Mouse (Mus musculus) embryonic facial prominence, embryonic 10.5 days (tissue): ENCODE results near the gene Ifitm10. TPM values are rescaled to one million over a fixed set of nuclear protein-coding genes. Genes with fewer than 3 reads are reported as not detected.
A peak's percentile ranks its signal among the peaks of the same experiment; 100 is the strongest.
"Not testable (repeated sequence)": the region's sequence is repeated elsewhere in the genome, so short reads cannot be mapped to it uniquely, and the experiment has no call there.

Experiments
- DNase-seq: peaks from one replicate; pipeline ENCODE4 v3.0.0-alpha.2; 2017; ENCODE audit warnings: low spot score
- H3K27ac ChIP-seq: fragments of 300-500 bp; sonication (generic); replicated peaks from 2 replicates; pipeline ENCODE4 v1.5.1; 2016; ENCODE audit warnings: mild to moderate bottlenecking
- H3K27me3 ChIP-seq: fragments of 300-500 bp; sonication (generic); replicated peaks from 2 replicates; pipeline ENCODE4 v1.6.1; 2016; ENCODE audit warnings: low read depth, mild to moderate bottlenecking; ENCODE audit not compliant: poor library complexity, severe bottlenecking
- H3K36me3 ChIP-seq: fragments of 300-500 bp; sonication (generic); replicated peaks from 2 replicates; pipeline ENCODE4 v1.6.1; 2016; ENCODE audit warnings: mild to moderate bottlenecking, moderate library complexity
- H3K4me1 ChIP-seq: fragments of 300-500 bp; sonication (generic); 2 replicates; pipeline ENCODE4 v1.6.1; 2016
- H3K4me3 ChIP-seq: fragments of 300-500 bp; sonication (generic); 2 replicates; pipeline ENCODE4 v1.5.1; 2016; ENCODE audit warnings: mild to moderate bottlenecking, moderate library complexity
- H3K9me3 ChIP-seq: fragments of 300-500 bp; sonication (generic); 2 replicates; pipeline ENCODE4 v1.6.1; 2016; ENCODE audit warnings: mild to moderate bottlenecking
- WGBS: fragments of 180-500 bp; shearing (Covaris S2); methylation state at CpG from one replicate; pipeline ENCODE4 v1.1.7; 2016; 5-methylcytosine and 5-hydroxymethylcytosine counted together
- polyA plus RNA-seq: library from polyadenylated mRNA; unstranded; fragments of >200 nt; fragmentation: Nextera tagmentation; extraction: Ambion mirVana; gene quantifications from 2 replicates; pipeline ENCODE4 v1.2.1, GENCODE M21; 2016

The Ifitm10 gene
- polyA plus RNA-seq, 1 experiment from 2014 or later, result 2.2 TPM

DNA sequence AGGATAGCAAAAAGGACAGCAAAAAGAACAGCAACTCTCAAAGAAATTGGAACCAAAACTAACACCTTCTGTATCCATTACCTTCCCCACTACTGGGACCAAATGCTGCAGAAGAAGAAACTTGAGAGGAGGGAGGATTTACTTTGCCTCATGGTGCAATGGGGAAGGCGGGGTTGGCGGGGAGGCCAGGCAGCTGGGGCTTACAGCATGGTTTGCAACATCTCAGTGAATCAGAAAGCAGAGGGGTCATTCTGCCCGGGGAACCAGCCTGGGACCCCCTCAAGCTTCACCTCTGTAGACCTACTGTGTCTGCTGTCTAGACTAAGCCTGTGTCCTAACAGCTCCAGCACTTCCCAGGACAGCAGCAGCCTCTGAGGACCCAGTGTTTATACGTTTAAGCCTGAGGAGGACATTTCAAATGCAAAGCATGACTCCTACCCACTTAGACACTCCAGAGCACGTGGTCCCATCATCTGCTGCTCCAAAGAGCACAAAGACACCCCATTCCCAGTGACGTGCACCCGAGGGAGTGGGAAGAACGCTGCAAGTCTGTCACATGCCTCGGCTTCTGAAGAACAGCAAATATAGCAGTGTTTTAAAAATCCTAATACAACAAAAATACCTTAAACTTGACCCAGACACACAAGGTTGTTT is 24.1 kb downstream of the Ifitm10 start:
- Histone ChIP-seq H3K9me3 (no peaks in the 10 kb centered on the region), H3K4me1 (peaks cover 12% of the 10 kb centered on the region), H3K27me3 (no peaks in the 10 kb centered on the region), H3K4me3 (no peak overlapping the region), H3K27ac (peak overlapping the region; percentile 65), H3K36me3 (no peaks in the 10 kb centered on the region)
- WGBS, result 36% methylated on average over 9 of the region's 9 CpGs
- no peak for DNase-seq

DNA sequence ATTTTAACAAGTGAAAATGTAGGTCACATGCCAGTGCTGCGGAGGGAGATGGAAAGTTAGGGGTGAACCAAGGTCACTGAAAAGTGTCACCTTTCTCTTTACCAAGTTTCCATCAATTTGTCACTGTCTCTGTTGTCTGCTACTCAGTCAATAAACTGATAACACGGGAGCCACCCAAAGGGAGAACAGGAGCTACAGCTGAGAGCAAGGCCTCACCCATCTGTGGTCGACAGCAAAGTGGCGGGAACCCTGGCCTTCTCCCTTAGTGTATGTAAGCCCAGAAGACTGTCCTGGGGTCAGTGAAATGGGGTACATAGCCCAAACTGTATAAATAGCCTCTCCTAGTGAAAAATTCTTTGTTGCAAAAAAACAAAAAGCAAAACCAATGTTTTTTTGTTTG is 26.0 kb downstream of the Ifitm10 start:
- Histone ChIP-seq H3K4me3 (no peak overlapping the region), H3K36me3 (no peaks in the 10 kb centered on the region), H3K4me1 (peaks cover 11% of the 10 kb centered on the region), H3K27ac (no peak overlapping the region), H3K9me3 (no peaks in the 10 kb centered on the region), H3K27me3 (no peaks in the 10 kb centered on the region)
- no peak for DNase-seq
- 77% methylated on average over 4 of the region's 4 CpGs for WGBS

DNA sequence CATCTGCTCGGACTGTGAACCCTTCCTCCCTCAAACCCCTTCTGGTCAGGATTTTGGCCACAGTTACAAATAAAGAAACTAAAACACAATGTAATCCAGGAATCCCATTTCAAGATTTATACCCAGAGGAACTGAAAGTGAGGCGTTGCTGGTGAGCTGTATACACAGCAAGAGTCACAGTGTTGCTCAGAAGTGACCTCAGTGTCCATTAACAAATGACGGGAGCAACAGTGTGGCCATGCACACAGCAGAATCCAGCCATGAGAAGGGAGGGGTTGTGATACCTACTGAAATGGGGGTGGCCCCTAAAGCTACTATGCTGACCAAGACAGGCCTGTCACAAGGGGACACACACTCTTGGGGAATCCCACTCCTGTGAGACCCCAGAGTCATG is 31.3 kb downstream of the Ifitm10 start:
- Histone ChIP-seq H3K27me3 (no peaks in the 10 kb centered on the region), H3K4me1 (peaks cover 21% of the 10 kb centered on the region), H3K27ac (peak overlapping the region; percentile 58; the same call in 1 of the 2 replicates), H3K4me3 (no peak overlapping the region), H3K36me3 (no peaks in the 10 kb centered on the region), H3K9me3 (no peaks in the 10 kb centered on the region)
- WGBS, result 78% methylated on average over 3 of the region's 3 CpGs
- no peak for DNase-seq

DNA sequence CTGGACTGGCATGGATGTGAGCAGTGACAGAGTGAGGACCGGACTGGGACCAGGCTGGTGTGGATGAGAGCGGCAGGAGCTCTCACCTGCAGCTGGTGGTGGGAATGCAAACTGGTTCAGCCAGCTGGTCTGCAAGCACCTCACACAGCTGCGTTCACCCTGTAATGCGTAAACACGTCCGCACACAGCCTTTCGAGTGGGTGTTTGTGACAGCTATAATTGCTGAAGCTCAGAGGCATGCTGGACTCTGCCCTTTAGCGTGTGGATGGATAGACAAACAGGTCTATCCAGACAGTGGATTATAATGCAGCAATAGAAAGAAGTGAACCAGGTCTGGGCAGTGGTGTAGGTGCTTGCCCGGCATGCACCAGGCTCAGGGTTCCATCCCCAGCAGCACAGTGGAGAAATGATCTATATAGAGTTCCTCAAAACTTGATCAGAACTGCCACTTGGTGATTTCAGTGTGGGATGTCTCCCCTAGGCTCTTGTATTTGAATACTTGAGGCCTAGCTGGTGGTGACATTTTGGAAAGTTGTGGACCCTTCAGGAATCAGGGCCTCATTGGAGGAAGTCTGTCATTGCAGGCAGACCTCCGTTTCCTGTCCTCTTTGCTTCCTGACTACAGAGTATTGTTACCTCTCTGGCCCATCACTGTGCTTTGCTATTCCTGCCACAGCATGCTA is 31.8 kb downstream of the Ifitm10 start:
- DNase-seq, result no peak
- peak overlapping the region; percentile 37 for H3K27ac ChIP-seq
- no peak overlapping the region for H3K4me3 ChIP-seq
- H3K27me3 ChIP-seq, result no peaks in the 10 kb centered on the region
- 70% methylated on average over 10 of the region's 10 CpGs for WGBS
- peaks cover 21% of the 10 kb centered on the region for H3K4me1 ChIP-seq
- H3K36me3 ChIP-seq, result no peaks in the 10 kb centered on the region
- no peaks in the 10 kb centered on the region for H3K9me3 ChIP-seq

DNA sequence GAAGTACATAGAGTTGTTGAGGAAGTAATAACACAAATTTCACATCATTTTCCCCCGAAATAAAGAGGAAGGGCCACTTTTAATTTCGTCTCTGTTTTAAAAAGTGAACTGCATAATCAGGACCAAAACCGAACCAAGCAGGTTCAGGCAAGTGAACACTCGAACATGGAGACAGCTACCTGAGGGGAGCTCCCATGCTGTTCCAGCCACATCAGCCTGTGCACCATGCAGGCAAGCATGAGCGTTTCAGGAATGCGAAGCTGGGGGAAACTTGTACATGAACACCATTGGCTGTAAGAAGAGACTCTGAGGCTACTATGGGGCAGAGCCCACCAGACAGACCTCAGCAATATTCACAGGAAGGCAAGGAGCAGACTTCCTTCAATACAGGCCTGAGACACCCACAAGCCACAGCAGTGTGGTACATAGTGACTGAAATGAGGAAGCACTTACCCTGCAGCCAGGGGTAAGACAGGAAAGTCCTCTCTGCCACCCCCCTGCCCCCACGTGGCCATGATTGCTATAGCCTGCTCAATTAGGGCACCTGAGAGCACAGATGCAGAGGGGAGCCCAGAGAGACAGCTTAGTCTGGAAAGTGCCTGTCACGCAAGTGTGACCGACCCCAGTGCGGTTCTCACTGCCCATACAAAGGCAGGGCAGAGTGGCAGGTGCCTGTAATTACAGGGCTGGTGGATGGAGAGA is 33.1 kb downstream of the Ifitm10 start:
- Histone ChIP-seq H3K4me3 (no peak overlapping the region), H3K27ac (peak overlapping the region; percentile 36), H3K9me3 (no peaks in the 10 kb centered on the region), H3K36me3 (no peaks in the 10 kb centered on the region), H3K27me3 (no peaks in the 10 kb centered on the region), H3K4me1 (peaks cover 21% of the 10 kb centered on the region)
- no peak for DNase-seq
- WGBS, result 57% methylated on average over 10 of the region's 10 CpGs

DNA sequence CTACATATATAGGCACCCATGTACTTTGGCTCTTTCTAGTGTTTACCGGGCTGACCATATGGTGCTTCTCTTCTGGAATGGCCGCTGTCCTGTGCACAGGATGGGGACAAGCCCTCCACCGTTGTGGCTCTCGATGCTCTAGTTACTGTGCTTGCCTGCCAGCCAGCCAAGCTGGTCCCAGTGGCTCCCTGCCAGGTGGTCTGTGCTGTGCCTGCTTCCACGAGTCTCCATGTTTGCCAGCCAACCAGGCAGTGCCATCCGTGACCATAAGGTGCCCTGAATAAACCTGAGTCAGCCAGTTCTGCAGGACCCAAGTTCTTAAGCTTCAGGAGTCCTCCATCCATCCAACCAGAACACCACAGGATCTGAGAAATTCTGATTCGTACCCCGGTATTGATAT is 38.4 kb downstream of the Ifitm10 start:
- Histone ChIP-seq H3K9me3 (no peaks in the 10 kb centered on the region), H3K27ac (peak overlapping the region; percentile 80), H3K27me3 (no peaks in the 10 kb centered on the region), H3K4me3 (no peak overlapping the region), H3K36me3 (no peaks in the 10 kb centered on the region), H3K4me1 (peaks cover 37% of the 10 kb centered on the region)
- WGBS, result 82% methylated on average over 8 of the region's 8 CpGs
- no peak for DNase-seq

DNA sequence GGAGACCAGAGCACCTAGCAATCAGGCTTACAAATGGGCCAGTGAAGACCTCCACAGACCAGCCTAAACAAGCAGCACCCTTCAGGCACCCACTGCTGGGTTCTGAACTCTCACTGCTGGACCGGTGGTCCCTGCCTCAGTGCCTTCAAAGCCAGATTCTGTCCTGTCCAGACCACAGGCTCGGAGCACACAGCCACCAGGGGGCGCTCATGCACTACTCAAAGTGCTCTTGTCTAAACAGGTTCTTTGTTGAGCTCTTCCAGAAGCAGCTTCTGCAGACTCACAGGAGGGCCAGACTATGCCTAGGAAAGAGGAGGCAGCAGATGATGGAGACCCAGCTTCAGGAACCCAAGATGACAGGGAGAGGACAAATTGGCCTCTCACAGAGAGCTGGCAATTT is 39.3 kb downstream of the Ifitm10 start:
- H3K9me3 ChIP-seq, result no peaks in the 10 kb centered on the region
- 3% methylated on average over 3 of the region's 3 CpGs for WGBS
- DNase-seq, result peak; percentile 94
- peak overlapping the region; percentile 80 for H3K27ac ChIP-seq
- H3K36me3 ChIP-seq, result no peaks in the 10 kb centered on the region
- H3K4me3 ChIP-seq, result no peak overlapping the region
- H3K4me1 ChIP-seq, result peaks cover 46% of the 10 kb centered on the region
- no peaks in the 10 kb centered on the region for H3K27me3 ChIP-seq

DNA sequence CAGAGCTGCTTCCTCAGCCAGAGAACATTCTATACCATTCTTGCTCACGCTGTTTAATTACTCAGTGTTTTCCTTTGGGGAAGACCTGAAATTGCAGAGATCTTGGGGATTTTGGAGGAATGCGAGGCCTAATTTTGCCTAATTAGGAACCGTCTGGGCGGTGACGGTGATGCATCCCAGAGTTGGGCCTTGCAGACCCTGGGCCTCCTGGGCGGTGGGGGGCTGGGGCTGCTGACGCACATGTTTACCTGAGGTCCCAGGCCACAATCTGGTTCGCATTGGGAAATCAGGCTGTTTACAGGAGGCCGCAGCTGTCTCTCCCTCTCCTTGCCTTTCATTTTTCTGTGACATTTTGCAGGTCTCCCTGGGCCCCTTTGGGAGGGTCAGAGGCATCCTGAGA is 40.8 kb downstream of the Ifitm10 start:
- H3K27ac ChIP-seq, result peak overlapping the region; percentile 80

DNA sequence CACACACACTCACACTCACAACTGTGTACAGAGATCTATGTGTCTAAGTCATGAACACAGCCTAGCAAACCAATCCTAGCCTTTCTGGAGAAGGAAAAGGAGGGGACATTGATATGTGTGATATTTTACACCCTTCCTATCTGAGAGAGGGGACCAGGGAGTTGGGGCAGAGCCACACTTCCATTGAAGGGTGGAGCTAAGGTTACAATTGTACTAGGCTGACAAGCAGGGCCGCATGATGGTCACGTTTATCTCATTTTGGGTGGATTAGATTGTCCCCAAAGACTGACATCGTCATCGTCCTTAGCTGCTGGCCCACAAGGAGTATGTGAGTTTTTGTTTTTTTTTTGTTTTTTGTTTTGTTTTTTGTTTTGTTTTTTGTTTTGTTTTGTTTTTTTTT is 42.3 kb downstream of the Ifitm10 start:
- H3K27me3 ChIP-seq, result no peaks in the 10 kb centered on the region
- H3K4me3 ChIP-seq, result no peak overlapping the region
- 92% methylated on average over 4 of the region's 4 CpGs for WGBS
- H3K9me3 ChIP-seq, result no peaks in the 10 kb centered on the region
- H3K36me3 ChIP-seq, result no peaks in the 10 kb centered on the region
- H3K4me1 ChIP-seq, result peaks cover 66% of the 10 kb centered on the region
- no peak for DNase-seq
- peak overlapping the region; percentile 78; the same call in 1 of the 2 replicates for H3K27ac ChIP-seq

More for the DNA sequence above, 40.8 kb downstream of the Ifitm10 start:
- H3K36me3 ChIP-seq, H3K4me3 ChIP-seq, H3K9me3 ChIP-seq, H3K27me3 ChIP-seq, DNase-seq: not testable (repeated sequence)
- WGBS, result 49% methylated on average over 5 of the region's 9 CpGs
- H3K4me1 ChIP-seq, result peaks cover 57% of the 10 kb centered on the region

DNA sequence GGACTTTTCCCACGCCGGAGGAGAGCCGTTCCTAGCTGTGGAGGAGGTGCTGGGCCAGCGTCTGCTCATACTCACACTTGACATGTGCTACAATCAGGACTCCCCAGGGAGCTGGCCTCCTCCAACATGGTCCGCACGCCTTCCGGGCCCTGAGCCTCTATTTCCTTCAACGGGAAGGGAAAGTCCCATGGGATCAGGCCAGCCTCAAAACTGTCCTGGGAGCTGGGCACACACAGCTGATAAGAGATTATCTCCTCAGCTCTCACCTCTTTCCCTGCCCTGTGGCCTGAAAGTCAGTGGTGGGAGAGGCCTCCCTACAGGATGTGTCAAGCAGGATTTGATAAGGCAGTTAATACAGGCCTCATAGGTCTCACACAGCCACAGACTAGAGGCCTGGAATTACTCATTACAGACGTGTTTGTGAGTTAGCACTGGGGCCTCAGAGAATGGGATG is 43.3 kb downstream of the Ifitm10 start:
- no peak overlapping the region for H3K4me3 ChIP-seq
- no peaks in the 10 kb centered on the region for H3K27me3 ChIP-seq
- DNase-seq, result peak; percentile 54
- H3K36me3 ChIP-seq, result no peaks in the 10 kb centered on the region
- peak overlapping the region; percentile 78 for H3K27ac ChIP-seq
- 70% methylated on average over 9 of the region's 9 CpGs for WGBS
- peaks cover 66% of the 10 kb centered on the region for H3K4me1 ChIP-seq
- H3K9me3 ChIP-seq, result no peaks in the 10 kb centered on the region

DNA sequence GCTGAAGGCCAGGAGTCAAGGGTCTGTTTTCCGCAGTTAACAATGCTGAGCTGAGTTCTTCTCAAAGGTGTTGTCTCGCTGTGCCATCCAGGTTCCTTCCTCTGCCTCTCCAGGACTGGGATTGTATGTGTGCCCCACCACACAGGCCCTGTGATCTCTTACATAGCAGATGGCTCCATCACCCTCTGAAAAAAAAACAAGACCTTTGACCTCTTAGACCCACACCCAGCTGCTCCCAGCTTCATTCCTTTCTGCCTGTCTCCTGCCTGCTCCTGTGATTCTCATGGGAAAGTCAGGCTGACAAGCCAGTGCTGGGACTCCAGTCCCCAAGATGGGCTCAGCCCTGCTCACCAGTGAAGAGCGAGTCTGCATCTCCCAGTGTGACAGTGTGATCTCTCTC is 45.0 kb downstream of the Ifitm10 start:
- Histone ChIP-seq H3K36me3 (no peaks in the 10 kb centered on the region), H3K27ac (peak overlapping the region; percentile 78), H3K4me3 (no peak overlapping the region), H3K27me3 (no peaks in the 10 kb centered on the region), H3K9me3 (no peaks in the 10 kb centered on the region), H3K4me1 (peaks cover 49% of the 10 kb centered on the region)
- 49% methylated on average over 3 of the region's 3 CpGs for WGBS
- DNase-seq, result no peak

DNA sequence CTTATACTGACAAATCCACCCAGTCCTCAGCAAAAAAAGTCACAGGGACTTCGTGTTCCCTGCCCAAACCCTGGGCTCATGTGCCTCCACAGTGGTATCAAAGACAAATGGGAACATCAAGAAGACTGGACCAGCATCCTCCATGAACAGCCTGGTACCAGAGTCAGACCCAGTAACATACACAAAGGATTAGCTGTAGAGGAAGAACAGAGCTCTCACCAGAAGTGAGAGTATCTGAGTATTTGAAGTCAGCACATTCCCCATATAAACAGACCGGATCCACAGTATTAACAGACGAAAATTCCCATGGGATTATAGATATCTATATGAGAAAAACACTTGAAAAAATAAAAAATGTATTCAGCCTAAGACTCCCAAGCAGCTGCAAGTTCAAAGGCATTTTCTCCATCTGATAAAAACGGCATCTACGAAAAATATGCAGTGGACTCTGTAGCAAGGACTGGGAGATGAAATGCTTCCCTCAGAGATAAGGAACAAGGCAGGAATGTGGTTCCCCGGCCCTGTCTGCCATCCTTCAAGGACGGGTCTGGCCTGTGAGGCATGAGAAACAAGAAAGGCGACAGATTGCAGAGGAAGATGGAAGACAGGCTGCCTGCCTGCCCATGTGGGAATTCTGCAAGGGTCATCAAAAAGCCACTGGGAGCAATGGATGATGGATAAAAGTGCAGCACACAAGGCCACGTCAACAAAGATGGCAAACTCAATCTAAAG is 46.7 kb downstream of the Ifitm10 start:
- Histone ChIP-seq H3K36me3 (no peaks in the 10 kb centered on the region), H3K4me1 (peaks cover 49% of the 10 kb centered on the region), H3K27me3 (no peaks in the 10 kb centered on the region), H3K9me3 (no peaks in the 10 kb centered on the region), H3K4me3 (no peak overlapping the region), H3K27ac (peak overlapping the region; percentile 52)
- WGBS, result 69% methylated on average over 9 of the region's 9 CpGs
- no peak for DNase-seq
